Mouse (Mus musculus) testis, adult 2 months (tissue): ENCODE measurements around the gene Slc10a7.

Experiments
- CTCF ChIP-seq: fragments of 200-500 bp; IDR thresholded peaks from 2 replicates; pipeline ENCODE4 v1.5.1; 2012; ENCODE audit warnings: low read depth, mild to moderate bottlenecking, inconsistent platforms, low read length, moderate library complexity; ENCODE audit not compliant: control insufficient read depth, insufficient read depth, insufficient replicate concordance
- POLR2A ChIP-seq: fragments of 200-500 bp; IDR thresholded peaks from 2 replicates; pipeline ENCODE4 v1.6.1; 2012; ENCODE audit warnings: low read depth, mild to moderate bottlenecking, inconsistent platforms, low read length, moderate library complexity; ENCODE audit not compliant: control insufficient read depth

- no peak for TF ChIP-seq POLR2A
- TF ChIP-seq CTCF: no peak
These were observed 35.4 kb downstream of the Slc10a7 start for GRCm38 (mm10) chr8:78544545-78544944.
